Mouse (Mus musculus): ENCODE measurements around the gene Tmem151b. TPM values are rescaled to one million over a fixed set of nuclear protein-coding genes. Genes with fewer than 3 reads are reported as not detected.

The Tmem151b gene
- polyA plus RNA-seq, 1 experiment from 2014 or later = 41.3 TPM

- WGBS = 83% methylated on average over 13 of the region's 13 CpGs
- H3K4me3 ChIP-seq (replicated peaks; ENCODE audit: low read length) = no peak overlapping the region
- H3K9me3 ChIP-seq (ENCODE audit: control insufficient read depth, low read length) = no peaks in the 10 kb centered on the region
- H3K4me2 ChIP-seq (ENCODE audit: low read length) = no peak overlapping the region
- no peaks in the 10 kb centered on the region for H3K27me3 ChIP-seq (replicated peaks; ENCODE audit: control insufficient read depth, insufficient read depth, low read length)
- no peak for ATAC-seq
- no peaks in the 10 kb centered on the region for H3K36me3 ChIP-seq (ENCODE audit: control insufficient read depth, insufficient read depth)
- no peak overlapping the region for H3K27ac ChIP-seq (ENCODE audit: low read length)
- H3K9ac ChIP-seq (replicated peaks; ENCODE audit: low read depth, low read length) = no peak overlapping the region
- H3K4me1 ChIP-seq (replicated peaks; ENCODE audit: control insufficient read depth, insufficient read depth, low read length) = 0 out of 2 replicates have a peak, but pooled peaks cover 2% of the 10 kb centered on the region
Observed at GRCm38 (mm10) chr17:45498397-45498796, 51.1 kb downstream of the Tmem151b start.

DNA sequence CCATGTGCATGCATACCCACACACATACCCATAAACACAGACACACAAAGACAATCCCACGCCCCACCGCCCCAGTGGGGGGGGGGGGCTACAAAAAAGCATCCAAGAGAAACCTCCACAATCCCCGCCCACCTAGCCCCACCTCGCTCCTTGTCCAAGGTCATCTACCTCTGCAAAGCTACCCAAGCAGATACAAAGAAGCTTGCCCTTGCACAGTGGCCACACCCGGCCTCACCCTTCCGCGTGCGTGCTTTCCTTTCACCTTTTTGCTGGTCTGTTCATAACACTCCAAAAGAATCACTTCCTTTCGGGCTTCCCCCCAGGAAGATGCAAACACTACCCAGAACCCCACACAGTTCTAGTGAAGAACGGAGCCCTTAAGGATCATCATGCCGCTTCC lies 54.1 kb downstream of the Tmem151b start:
- ATAC-seq = no peak
- no peak overlapping the region for H3K4me2 ChIP-seq (ENCODE audit: low read length)
- no peak overlapping the region for H3K27ac ChIP-seq (ENCODE audit: low read length)
- H3K9ac ChIP-seq (replicated peaks; ENCODE audit: low read depth, low read length) = no peak overlapping the region
- H3K4me3 ChIP-seq (replicated peaks; ENCODE audit: low read length) = no peak overlapping the region
- H3K27me3 ChIP-seq (replicated peaks; ENCODE audit: control insufficient read depth, insufficient read depth, low read length) = no peaks in the 10 kb centered on the region
- H3K4me1 ChIP-seq (replicated peaks; ENCODE audit: control insufficient read depth, insufficient read depth, low read length) = 0 out of 2 replicates have a peak, but pooled peaks cover 2% of the 10 kb centered on the region
- 85% methylated on average over 11 of the region's 11 CpGs for WGBS
- H3K36me3 ChIP-seq (ENCODE audit: control insufficient read depth, insufficient read depth) = no peaks in the 10 kb centered on the region
- no peaks in the 10 kb centered on the region for H3K9me3 ChIP-seq (ENCODE audit: control insufficient read depth, low read length)

Other genes starting within 250 kb of the Tmem151b start
- gene Cdc5l, start 115.9 kb downstream of the Tmem151b start, polyA plus RNA-seq (2015; fragmentation: Nextera tagmentation; extraction: Ambion mirVana) = 68.3 and 72.6 TPM in 2 replicates
- gene Spats1, start 74.3 kb downstream of the Tmem151b start, polyA plus RNA-seq (2015; fragmentation: Nextera tagmentation; extraction: Ambion mirVana) = 1.1 and 1.5 TPM in 2 replicates
- gene Aars2, start 42.8 kb downstream of the Tmem151b start, polyA plus RNA-seq (2015; fragmentation: Nextera tagmentation; extraction: Ambion mirVana) = 17.6 and 19.1 TPM in 2 replicates
- gene Tcte1, start 26.2 kb downstream of the Tmem151b start, polyA plus RNA-seq (2015; fragmentation: Nextera tagmentation; extraction: Ambion mirVana) = 4.7 and 4.8 TPM in 2 replicates
- 3.9 and 5.0 TPM in 2 replicates for gene Nfkbie, start 6.0 kb upstream of the Tmem151b start, polyA plus RNA-seq (2015; fragmentation: Nextera tagmentation; extraction: Ambion mirVana)
- 91.5 and 93.3 TPM in 2 replicates for gene Slc35b2, start 14.2 kb upstream of the Tmem151b start, polyA plus RNA-seq (2015; fragmentation: Nextera tagmentation; extraction: Ambion mirVana)
- 1,528 and 1,563 TPM in 2 replicates for gene Hsp90ab1, start 23.6 kb upstream of the Tmem151b start, polyA plus RNA-seq (2015; fragmentation: Nextera tagmentation; extraction: Ambion mirVana)
- gene Slc29a1, start 49.9 kb upstream of the Tmem151b start, polyA plus RNA-seq (2015; fragmentation: Nextera tagmentation; extraction: Ambion mirVana) = 79.7 and 85.1 TPM in 2 replicates
- not detected in 2 replicates for gene Mymx, start 52.4 kb upstream of the Tmem151b start, polyA plus RNA-seq (2015; fragmentation: Nextera tagmentation; extraction: Ambion mirVana)
- 0.85 and 1.5 TPM in 2 replicates for gene Capn11, start 109.6 kb upstream of the Tmem151b start, polyA plus RNA-seq (2015; fragmentation: Nextera tagmentation; extraction: Ambion mirVana)
- 93.4 and 112 TPM in 2 replicates for gene Mrpl14, start 136.6 kb upstream of the Tmem151b start, polyA plus RNA-seq (2015; fragmentation: Nextera tagmentation; extraction: Ambion mirVana)
- 126 and 140 TPM in 2 replicates for gene Tmem63b, start 137.2 kb upstream of the Tmem151b start, polyA plus RNA-seq (2015; fragmentation: Nextera tagmentation; extraction: Ambion mirVana)
- gene 1600014C23Rik, start 184.2 kb upstream of the Tmem151b start, polyA plus RNA-seq (2015; fragmentation: Nextera tagmentation; extraction: Ambion mirVana) = 0.46 TPM in 1 of 2 replicates, not detected in the other